8 mouse cellular contexts compared by ENCODE assay signal in the genomic region with DNA sequence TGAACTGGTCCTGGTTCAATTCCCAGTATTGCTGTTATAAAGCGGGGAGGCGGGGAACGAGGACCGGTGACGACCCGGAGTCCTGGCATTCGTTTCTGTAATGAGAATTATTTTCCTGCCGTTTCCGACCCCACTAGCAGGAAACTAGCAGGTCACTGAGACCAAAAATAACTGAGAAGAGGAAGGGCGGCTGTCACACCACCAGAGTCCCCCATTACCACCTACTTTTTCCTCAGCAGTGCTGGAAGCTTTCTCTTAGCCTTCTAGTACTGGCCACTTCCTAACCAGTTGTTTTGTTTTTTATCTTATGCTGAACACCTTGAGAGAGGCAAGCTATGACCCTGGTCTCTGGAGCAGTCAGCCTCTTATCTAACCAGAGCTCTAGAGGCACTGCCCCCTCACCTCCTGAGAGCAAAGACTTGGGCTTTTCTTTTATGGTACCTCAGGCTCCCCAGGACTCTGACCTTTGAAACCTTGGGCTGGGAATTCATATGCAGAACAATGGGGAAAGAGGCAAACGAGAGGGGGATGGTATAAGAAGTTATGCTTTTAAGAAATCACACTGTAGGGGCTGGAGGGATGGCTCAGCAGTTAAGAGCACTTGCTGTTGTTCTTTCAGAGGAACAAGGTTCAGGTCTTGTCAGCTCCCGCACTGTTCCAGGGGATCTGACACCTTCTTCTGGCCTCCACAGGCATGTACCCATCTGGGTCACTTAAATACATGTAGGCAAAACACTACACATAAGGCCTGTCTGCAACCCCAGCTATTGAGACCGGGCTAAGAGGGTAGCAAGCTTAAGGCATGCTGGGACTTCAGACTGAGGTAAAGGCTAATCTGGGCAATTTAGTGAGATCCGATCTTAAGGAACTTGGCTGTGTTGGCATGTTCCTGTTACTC. TPM values are rescaled to one million over a fixed set of nuclear protein-coding genes. Genes with fewer than 3 reads are reported as not detected.
A peak's percentile ranks its signal among the peaks of the same experiment; 100 is the strongest.
DNase-seq lines count a peak whose midpoint lies in the region; ATAC-seq and TF ChIP-seq lines count a peak whose summit lies in the region.

No protein-coding gene starts in this region.

- TF ChIP-seq EP300 in heart, adult 2 months (IDR thresholded peaks at IDR 0.05; ENCODE audit: insufficient read depth, low read depth, low read length) = peak; percentile 85; the same call in 1 of the 2 replicates

- H3K79me2 ChIP-seq in heart, adult 2 months (replicated peaks; ENCODE audit: control insufficient read depth, insufficient read depth, low read length) = no peaks in the 10 kb centered on the region

- TF ChIP-seq POLR2A in heart, adult 2 months (IDR thresholded peaks at IDR 0.05; ENCODE audit: insufficient read depth, low read depth, low read length) = peak; percentile 59; the same call in 1 of the 2 replicates

- H3K9ac ChIP-seq in heart, adult 2 months (ENCODE audit: low read depth, low read length) = peak overlapping the region; percentile 76
- peak overlapping the region; percentile 66 for H3K9ac ChIP-seq in midbrain, embryonic 11.5 days (ENCODE audit: low read length)

- H3K36me3 ChIP-seq in heart, adult 2 months (ENCODE audit: control insufficient read depth, insufficient read depth, low read length) = peaks cover 3% of the 10 kb centered on the region
- H3K36me3 ChIP-seq in midbrain, embryonic 11.5 days (ENCODE audit: control insufficient read depth, insufficient read depth, low read length) = no peaks in the 10 kb centered on the region

- 14% methylated on average over 14 of the region's 14 CpGs for WGBS in heart, adult 2 months
- 11% methylated on average over 14 of the region's 14 CpGs for WGBS in midbrain, embryonic 11.5 days

- peaks cover 9% of the 10 kb centered on the region for H3K4me1 ChIP-seq in heart, adult 2 months (ENCODE audit: control insufficient read depth, insufficient read depth, low read length)
- peaks cover 15% of the 10 kb centered on the region for H3K4me1 ChIP-seq in midbrain, embryonic 11.5 days (ENCODE audit: control insufficient read depth, insufficient read depth, low read length)

- DNase-seq in ES-CJ7 (ENCODE audit: low read depth, low spot score) (peak; percentile 63), adipocyte (ENCODE audit: low spot score) (no peak)
- peak; percentile 68 for DNase-seq in c-Kit-negative CD71-positive TER-119-positive erythroid progenitor cells, embryonic 14.5 days (ENCODE audit: low read depth, low spot score)
- DNase-seq in heart, adult 2 months = peak; percentile 58 to 65
- DNase-seq in kidney, adult 9 months = peak; percentile 85
- peak; percentile 88 for DNase-seq in midbrain, embryonic 11.5 days (ENCODE audit: low spot score, missing footprints)
- DNase-seq in natural killer cell, adult 2 months (ENCODE audit: low spot score in 2 of 2) = no peak
- no peak for DNase-seq in left cerebral cortex, postnatal 36 days (ENCODE audit: low spot score in 2 of 2)

- TF ChIP-seq CTCF in heart, adult 2 months (IDR thresholded peaks at IDR 0.05) = 0 out of 2 replicates have a peak, but pooled peaks have one; percentile 20

- H3K4me2 ChIP-seq in midbrain, embryonic 11.5 days = peak overlapping the region; percentile 88

- peak overlapping the region; percentile 70 for H3K4me3 ChIP-seq in heart, adult 2 months
- H3K4me3 ChIP-seq in midbrain, embryonic 11.5 days (ENCODE audit: low read depth, low read length) = peak overlapping the region; percentile 61

- no peaks in the 10 kb centered on the region for H3K9me3 ChIP-seq in midbrain, embryonic 11.5 days (ENCODE audit: control insufficient read depth, low read length)

- no peak for ATAC-seq in midbrain, embryonic 11.5 days (ENCODE audit: low FRiP score)

- no peaks in the 10 kb centered on the region for H3K27me3 ChIP-seq in heart, adult 2 months (ENCODE audit: control insufficient read depth, insufficient read depth, low read length)
- peaks cover 18% of the 10 kb centered on the region for H3K27me3 ChIP-seq in midbrain, embryonic 11.5 days (ENCODE audit: control insufficient read depth, insufficient read depth, low read length)

- H3K27ac ChIP-seq in heart, adult 2 months = peak overlapping the region; percentile 86
- peak overlapping the region; percentile 2; the same call in 1 of the 2 replicates for H3K27ac ChIP-seq in midbrain, embryonic 11.5 days (ENCODE audit: low read depth, low read length)

- intact Hi-C loops in heart, adult 2 months (cut with DNase I) = loop anchor here (1.0 kb wide), 1 partner anchor 8 kb away; no protein-coding TSS in a partner anchor
- intact Hi-C loops in left cerebral cortex, postnatal 36 days (cut with DNase I) = no loop called here

RNA-seq across cellular contexts. Expression of gene Slc16a13, which starts 1.0 kb away (rescaled TPM):
- total RNA-seq in heart, adult 2 months (2021) = 1 to 10 TPM; 2.2 to 2.8 TPM
- polyA plus RNA-seq in heart, adult 2 months (2012; rRNA removed) = 4.0 and 7.4 TPM in 2 replicates
- polyA plus RNA-seq in midbrain, embryonic 11.5 days (2014; fragmentation: Nextera tagmentation; extraction: Ambion mirVana) = 14.9 and 15.8 TPM in 2 replicates
- 1 to 10 TPM; 7.2 to 8.1 TPM for total RNA-seq in left cerebral cortex, postnatal 36 days (2021)

RNA-seq across cellular contexts. Expression of gene Bcl6b, which starts 7.7 kb away (rescaled TPM):
- total RNA-seq in heart, adult 2 months (2021) = 10 to 100 TPM in 1 of 2 experiments, 1 to 10 TPM in 1; 9.1 to 13.7 TPM
- polyA plus RNA-seq in heart, adult 2 months (2012; rRNA removed) = 18.9 and 21.0 TPM in 2 replicates
- polyA plus RNA-seq in midbrain, embryonic 11.5 days (2014; fragmentation: Nextera tagmentation; extraction: Ambion mirVana) = 4.9 and 5.4 TPM in 2 replicates
- total RNA-seq in left cerebral cortex, postnatal 36 days (2021) = 1 to 10 TPM; 1.7 to 1.8 TPM

RNA-seq across cellular contexts. Expression of gene Slc16a11, which starts 9.3 kb away (rescaled TPM):
- total RNA-seq in heart, adult 2 months (2021) = under 1 TPM; 0.34 to 0.52 TPM
- polyA plus RNA-seq in heart, adult 2 months (2012; rRNA removed) = 1.1 and 9.6 TPM in 2 replicates
- polyA plus RNA-seq in midbrain, embryonic 11.5 days (2014; fragmentation: Nextera tagmentation; extraction: Ambion mirVana) = 0.19 and 0.30 TPM in 2 replicates
- total RNA-seq in left cerebral cortex, postnatal 36 days (2021) = 10 to 100 TPM; 30.7 to 38.2 TPM

RNA-seq across cellular contexts. Expression of gene 0610010K14Rik, which starts 15.9 kb away (rescaled TPM):
- total RNA-seq in heart, adult 2 months (2021) = 10 to 100 TPM; 30.7 to 34.5 TPM
- 38.9 and 48.1 TPM in 2 replicates for polyA plus RNA-seq in heart, adult 2 months (2012; rRNA removed)
- polyA plus RNA-seq in midbrain, embryonic 11.5 days (2014; fragmentation: Nextera tagmentation; extraction: Ambion mirVana) = 226 and 232 TPM in 2 replicates
- total RNA-seq in left cerebral cortex, postnatal 36 days (2021) = 10 to 100 TPM; 46.9 to 50.3 TPM

RNA-seq across cellular contexts. Expression of gene Gm21988, which starts 17.8 kb away (rescaled TPM):
- total RNA-seq in heart, adult 2 months (2021) = 1 to 10 TPM; 2.0 to 3.4 TPM
- 5.0 and 5.5 TPM in 2 replicates for polyA plus RNA-seq in heart, adult 2 months (2012; rRNA removed)
- 9.7 and 12.1 TPM in 2 replicates for polyA plus RNA-seq in midbrain, embryonic 11.5 days (2014; fragmentation: Nextera tagmentation; extraction: Ambion mirVana)
- 1 to 10 TPM; 5.3 to 6.4 TPM for total RNA-seq in left cerebral cortex, postnatal 36 days (2021)

Comparison
In these comparisons a context has a peak if more than half of its experiments do, and no peak if none do; other contexts are left out.
1. DNase-seq: peak in ES-CJ7 (single experiment), c-Kit-negative CD71-positive TER-119-positive erythroid progenitor cells, embryonic 14.5 days (single experiment), heart, adult 2 months (2 of 2), kidney, adult 9 months (single experiment) and midbrain, embryonic 11.5 days (single experiment); none in natural killer cell, adult 2 months (0 of 2), adipocyte (single experiment) and left cerebral cortex, postnatal 36 days (0 of 2).
2. RNA of gene Slc16a11, which starts 9.3 kb away (total RNA-seq): 30.7 to 38.2 TPM in left cerebral cortex, postnatal 36 days; 0.34 to 0.52 TPM in heart, adult 2 months; every median in the first group is over 10 times any median in the second.